Mouse (Mus musculus) MEL (cell line): ENCODE measurements around the gene Asb4.

Experiments used
- CTCF ChIP-seq, 3 experiments: IDR thresholded peaks in 2 of 3; conservative IDR thresholded peaks in 1 of 3; 2 replicates each; pipeline ENCODE4 v1.5.1; 2011 to 2012; ENCODE audit warnings: low read length in 3 of 3, low read depth in 2 of 3, mild to moderate bottlenecking in 2 of 3, improper control_type of control experiment in 1 of 3, inconsistent platforms in 1 of 3, mixed read lengths in 1 of 3, moderate library complexity in 1 of 3; ENCODE audit not compliant: control insufficient read depth in 1 of 3, insufficient read depth in 1 of 3, poor library complexity in 1 of 3, severe bottlenecking in 1 of 3
- EP300 ChIP-seq, 2 experiments: IDR thresholded peaks; 2 replicates each; pipeline ENCODE4 v1.6.1; 2011; ENCODE audit warnings: improper control_type of control experiment in 2 of 2, low read length in 2 of 2, low read depth in 1 of 2, mild to moderate bottlenecking in 1 of 2
- GATA1 ChIP-seq: IDR thresholded peaks from 2 replicates; pipeline ENCODE4 v1.6.1; 2011; ENCODE audit warnings: low read depth, low read length, improper control_type of control experiment
- MXI1 ChIP-seq: IDR thresholded peaks from 2 replicates; pipeline ENCODE4 v1.6.1; 2011; ENCODE audit warnings: mild to moderate bottlenecking, low read depth, low read length, improper control_type of control experiment
- POLR2A ChIP-seq, 2 experiments: IDR thresholded peaks; 2 replicates each; pipeline ENCODE4 v1.6.1; 2011 to 2012; ENCODE audit warnings: low read length in 2 of 2, mild to moderate bottlenecking in 2 of 2, control low read depth in 1 of 2, improper control_type of control experiment in 1 of 2, low read depth in 1 of 2, moderate library complexity in 1 of 2; ENCODE audit not compliant: control insufficient read depth in 1 of 2, insufficient read depth in 1 of 2, poor library complexity in 1 of 2
- TCF12 ChIP-seq: IDR thresholded peaks from 2 replicates; pipeline ENCODE4 v1.6.1; 2014; ENCODE audit warnings: low read depth, mild to moderate bottlenecking, inconsistent platforms, low read length, improper control_type of control experiment, moderate library complexity
- UBTF ChIP-seq: IDR thresholded peaks from 2 replicates; pipeline ENCODE4 v1.6.1; 2012; ENCODE audit warnings: low read depth, mild to moderate bottlenecking, inconsistent platforms, low read length, improper control_type of control experiment, moderate library complexity, borderline replicate concordance; ENCODE audit not compliant: insufficient read depth
- USF2 ChIP-seq, 2 experiments: IDR thresholded peaks; 2 replicates each; pipeline ENCODE4 v1.6.1; 2011 to 2012; ENCODE audit warnings: improper control_type of control experiment in 2 of 2, low read length in 2 of 2, borderline replicate concordance in 1 of 2, inconsistent platforms in 1 of 2, low read depth in 1 of 2, mild to moderate bottlenecking in 1 of 2; ENCODE audit not compliant: insufficient read depth in 1 of 2
- ZC3H11A ChIP-seq: IDR thresholded peaks from 2 replicates; pipeline ENCODE4 v1.6.1; 2012; ENCODE audit warnings: low read depth, mild to moderate bottlenecking, inconsistent platforms, low read length, improper control_type of control experiment

DNA sequence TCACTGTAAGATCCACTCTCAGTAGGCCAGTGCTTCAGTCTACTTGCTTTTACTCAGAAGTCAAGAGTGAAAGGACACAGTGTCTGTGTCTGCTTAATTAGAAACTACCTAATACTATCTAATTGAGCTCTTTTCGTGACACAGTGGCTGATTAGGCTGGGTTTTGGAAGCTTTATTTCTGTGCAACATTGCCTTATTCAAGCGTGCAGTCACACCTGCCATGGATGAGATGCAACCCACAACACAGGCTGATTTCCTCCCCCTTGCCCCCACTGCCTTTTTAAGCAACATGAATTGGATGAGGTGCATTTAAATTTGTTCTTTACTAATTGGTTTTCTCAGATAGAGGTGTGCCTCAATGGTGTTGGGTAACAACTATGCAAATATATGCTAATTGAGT lies 50.7 kb downstream of the Asb4 start:
- TF ChIP-seq EP300 (IDR thresholded peaks at IDR 0.05; ENCODE audit: low read depth in 1 of 2, low read length in 2 of 2): no peak
- no peak for TF ChIP-seq CTCF (IDR thresholded peaks at IDR 0.05 in 2 of 3, conservative IDR thresholded peaks at IDR 0.05 in 1 of 3; ENCODE audit: control insufficient read depth in 1 of 3, insufficient read depth in 1 of 3, low read depth in 2 of 3, low read length in 3 of 3, poor library complexity in 1 of 3, severe bottlenecking in 1 of 3)
- no peak for TF ChIP-seq ZC3H11A
- TF ChIP-seq POLR2A (IDR thresholded peaks at IDR 0.05; ENCODE audit: control insufficient read depth in 1 of 2, insufficient read depth in 1 of 2, low read depth in 1 of 2, low read length in 2 of 2, poor library complexity in 1 of 2): no peak
- TF ChIP-seq GATA1: no peak
- TF ChIP-seq TCF12: no peak
- TF ChIP-seq MXI1: no peak
- no peak for TF ChIP-seq USF2 (IDR thresholded peaks at IDR 0.05; ENCODE audit: borderline replicate concordance in 1 of 2, insufficient read depth in 1 of 2, low read depth in 1 of 2, low read length in 2 of 2)
- TF ChIP-seq UBTF: no peak
